ENCODE assay signal across 29 mouse cellular contexts in the genomic region with DNA sequence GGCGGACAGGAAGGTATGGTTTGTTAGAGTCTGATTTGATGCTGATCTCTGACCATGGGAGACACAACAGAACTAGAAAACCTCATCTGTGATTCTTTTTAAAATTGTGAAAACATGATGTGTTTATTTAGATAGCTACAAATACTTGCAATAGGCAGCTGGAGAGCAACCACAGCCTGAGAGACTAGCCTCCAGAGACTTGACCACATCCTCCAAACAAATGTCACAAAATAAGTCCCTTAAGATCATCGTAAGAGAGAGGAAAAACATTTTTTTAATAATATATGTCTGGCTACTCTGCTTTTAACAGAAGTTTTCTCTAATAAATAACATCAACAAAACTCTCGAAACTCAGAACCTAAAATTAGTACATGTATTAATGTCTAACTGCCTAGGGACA. TPM values are rescaled to one million over a fixed set of nuclear protein-coding genes. Genes with fewer than 3 reads are reported as not detected.
A peak's percentile ranks its signal among the peaks of the same experiment; 100 is the strongest.
DNase-seq lines count a peak whose midpoint lies in the region; ATAC-seq and TF ChIP-seq lines count a peak whose summit lies in the region.
"Had no signal": no experiment of that assay in that cellular context is flagged by ENCODE, and none has a peak within 500 bp of the region (broad histone marks: within the 10 kb centered on the region; RNA-seq: fewer than 3 reads in every experiment).

No protein-coding gene starts in this region.

- intact Hi-C loops in gastrocnemius, adult 2 months (cut with DNase I), result no loop called here

- TF ChIP-seq CTCF in gastrocnemius, adult 2 months (IDR thresholded peaks at IDR 0.05), result no peak

- H3K4me3 ChIP-seq in gastrocnemius, adult 2 months, result no peak overlapping the region
- H3K4me3 ChIP-seq: embryonic facial prominence, embryonic 10.5 days; heart, embryonic 15.5 days; hindbrain, embryonic 10.5 days; kidney, embryonic 15.5 days; stomach, embryonic 15.5 days had no signal

- ATAC-seq in neutrophil, adult 5-6 weeks (ENCODE audit: extremely low read depth, insufficient number of reproducible peaks, low FRiP score, poor library complexity, severe bottlenecking), result peak; percentile 69; the same call in 1 of the 2 replicates
- ATAC-seq: CD4-positive, CD25-positive, alpha-beta regulatory T cell, adult 4 months; forebrain, embryonic 16.5 days; hindbrain, embryonic 16.5 days; intestine, embryonic 16.5 days; Patski had no signal

- peak overlapping the region; percentile 53 for H3K27ac ChIP-seq in gastrocnemius, adult 2 months
- H3K27ac ChIP-seq: embryonic facial prominence, embryonic 10.5 days; heart, embryonic 15.5 days; hindbrain, embryonic 10.5 days; kidney, embryonic 15.5 days; stomach, embryonic 15.5 days had no signal

- no peak for DNase-seq in gastrocnemius, adult 2 months
- DNase-seq in gastrocnemius, adult 8-10 months (ENCODE audit: low spot score in 2 of 2), result no peak
- DNase-seq in kidney, postnatal 10 days, result peak; percentile 42
- DNase-seq in kidney, adult 11 months, result no peak
- DNase-seq in 416B (ENCODE audit: low read depth), result peak; percentile 56
- DNase-seq in adrenal gland, postnatal 36 days, result no peak
- DNase-seq: cerebellum, adult 11-12 months; cerebellum, postnatal 10 days; gastrocnemius, postnatal 25 days; lung, adult 18-20 months; lung, postnatal 4 days; midbrain, embryonic 14.5 days; thymus, postnatal 36 days had no signal

RNA-seq across cellular contexts. Expression of gene Klrb1, which starts 9.2 kb away (rescaled TPM):
- not detected for total RNA-seq in gastrocnemius, adult 2 months (2021)
- total RNA-seq in gastrocnemius, adult 8-10 months (2022), result not detected
- 0.61 and 0.93 TPM in 2 replicates for total RNA-seq in neutrophil, adult 5-6 weeks (2017)
- total RNA-seq in adrenal gland, postnatal 36 days (2021), result not detected
- total RNA-seq: adrenal gland, adult 18-20 months; adrenal gland, postnatal 4 days; ES-E14; gastrocnemius, postnatal 25 days; liver, adult 2 months had no signal

RNA-seq across cellular contexts. Expression of gene Klrb1c, which starts 57.0 kb away (rescaled TPM):
- not detected for total RNA-seq in gastrocnemius, adult 2 months (2021)
- total RNA-seq in gastrocnemius, adult 8-10 months (2022), result not detected
- total RNA-seq in neutrophil, adult 5-6 weeks (2017), result 2.4 and 3.2 TPM in 2 replicates
- total RNA-seq in adrenal gland, postnatal 36 days (2021), result under 1 TPM; 0.16 to 0.20 TPM
- total RNA-seq: gastrocnemius, postnatal 25 days; layer of hippocampus, postnatal 14 days had no signal

Comparison
In these comparisons a context has a peak if more than half of its experiments do, and no peak if none do; other contexts are left out.
1. DNase-seq: peak in kidney, postnatal 10 days (single experiment) and 416B (single experiment); none in gastrocnemius, adult 2 months (single experiment), gastrocnemius, adult 8-10 months (0 of 2), kidney, adult 11 months (single experiment) and adrenal gland, postnatal 36 days (0 of 2).